Mouse (Mus musculus) right cerebral cortex, postnatal 36 days (tissue): ENCODE data around the gene Pik3ip1.

ENCODE experiments used
- DNase-seq, 2 experiments: peaks; one replicate each; pipeline ENCODE4 v3.0.0; 2022; ENCODE audit warnings: low spot score in 2 of 2, mixed read lengths in 1 of 2

Gene Pik3ip1

GRCm38 (mm10) chr11:3302792-3303191 is 27.4 kb upstream of the Pik3ip1 start:
- no peak for DNase-seq

- DNase-seq: no peak
These were observed 24.4 kb upstream of the Pik3ip1 start for GRCm38 (mm10) chr11:3305821-3306220.

- no peak for DNase-seq
These were observed 22.3 kb upstream of the Pik3ip1 start for GRCm38 (mm10) chr11:3307875-3308274.

GRCm38 (mm10) chr11:3309884-3310283 is 20.3 kb upstream of the Pik3ip1 start:
- DNase-seq: no peak

- no peak for DNase-seq
These were observed 19.2 kb upstream of the Pik3ip1 start for GRCm38 (mm10) chr11:3310789-3311585.

GRCm38 (mm10) chr11:3311586-3312347 is 18.4 kb upstream of the Pik3ip1 start:
- no peak for DNase-seq

- DNase-seq: no peak
These were observed 16.9 kb upstream of the Pik3ip1 start for GRCm38 (mm10) chr11:3313294-3313693.

- no peak for DNase-seq
These were observed 16.1 kb upstream of the Pik3ip1 start for GRCm38 (mm10) chr11:3314148-3314547.

- DNase-seq: no peak
These were observed 11.9 kb upstream of the Pik3ip1 start for GRCm38 (mm10) chr11:3318286-3318685.

- no peak for DNase-seq
These were observed 1.9 kb upstream of the Pik3ip1 start for GRCm38 (mm10) chr11:3328271-3328670.

GRCm38 (mm10) chr11:3328806-3329775 is 1.1 kb upstream of the Pik3ip1 start:
- no peak for DNase-seq

GRCm38 (mm10) chr11:3330566-3330965 is 365 bp downstream of the Pik3ip1 start:
- DNase-seq: peak; percentile 83 to 85

GRCm38 (mm10) chr11:3330991-3331750 is 970 bp downstream of the Pik3ip1 start:
- DNase-seq: no peak

- peak; percentile 93 to 95 for DNase-seq
These were observed 1.8 kb downstream of the Pik3ip1 start for GRCm38 (mm10) chr11:3331756-3332642.

GRCm38 (mm10) chr11:3333111-3333695 is 3.0 kb downstream of the Pik3ip1 start:
- DNase-seq: no peak

- no peak for DNase-seq
These were observed 4.0 kb downstream of the Pik3ip1 start for GRCm38 (mm10) chr11:3334141-3334710.

GRCm38 (mm10) chr11:3334711-3335316 is 4.6 kb downstream of the Pik3ip1 start:
- DNase-seq: no peak

- no peak for DNase-seq
These were observed 5.5 kb downstream of the Pik3ip1 start for GRCm38 (mm10) chr11:3335651-3336216.
